Mouse (Mus musculus): ENCODE data around the gene Ost4. TPM values are rescaled to one million over a fixed set of nuclear protein-coding genes. Genes with fewer than 3 reads are reported as not detected.
A peak's percentile ranks its signal among the peaks of the same experiment; 100 is the strongest.

The Ost4 gene
- polyA plus RNA-seq, 2 experiments: 216 to 420 TPM

GRCm38 (mm10) chr5:30951706-30952105, 44.1 kb upstream of the Ost4 start:
- TF ChIP-seq EP300 (IDR thresholded peaks at IDR 0.05; ENCODE audit: low read depth) (no peak), CTCF (IDR thresholded peaks at IDR 0.05; ENCODE audit: low read depth) (no peak)
- 67% methylated on average over 6 of the region's 6 CpGs for WGBS (ENCODE audit: insufficient replicate concordance)
- Histone ChIP-seq H3K9me3 (ENCODE audit: control insufficient read depth, low read length) (no peaks in the 10 kb centered on the region), H3K36me3 (replicated peaks; ENCODE audit: control insufficient read depth, insufficient read depth, low read depth) (peaks cover 14% of the 10 kb centered on the region), H3K4me2 (ENCODE audit: low read depth) (no peak overlapping the region), H3K4me3 (ENCODE audit: insufficient read depth in 1 of 2, low read depth in 2 of 2, low read length in 2 of 2) (no peak overlapping the region), H3K4me1 (replicated peaks; ENCODE audit: control insufficient read depth in 2 of 2, insufficient read depth in 2 of 2, low read length in 1 of 2) (peaks cover 5 to 12% of the 10 kb centered on the region in 2 experiments), H3K27ac (no peak overlapping the region), H3K27me3 (ENCODE audit: control insufficient read depth, insufficient read depth, low read length) (no peaks in the 10 kb centered on the region), H3K9ac (replicated peaks) (no peak overlapping the region)
- DNase-seq (ENCODE audit: low read depth in 3 of 3, low spot score in 3 of 3): no peak
- ATAC-seq (ENCODE audit: insufficient read depth): no peak

- Histone ChIP-seq H3K4me1 (replicated peaks; ENCODE audit: control insufficient read depth in 2 of 2, insufficient read depth in 2 of 2, low read length in 1 of 2) (peaks cover 5 to 12% of the 10 kb centered on the region in 2 experiments), H3K36me3 (replicated peaks; ENCODE audit: control insufficient read depth, insufficient read depth, low read depth) (peaks cover 14% of the 10 kb centered on the region), H3K27me3 (ENCODE audit: control insufficient read depth, insufficient read depth, low read length) (no peaks in the 10 kb centered on the region), H3K9ac (replicated peaks) (no peak overlapping the region; the same call in 1 of the 2 replicates), H3K27ac (no peak overlapping the region), H3K4me2 (ENCODE audit: low read depth) (peak overlapping the region; percentile 94), H3K4me3 (ENCODE audit: insufficient read depth in 1 of 2, low read depth in 2 of 2, low read length in 2 of 2) (peak overlapping the region in 1 of 2 experiments; percentile 87; a peak in 2 of 4 replicates), H3K9me3 (ENCODE audit: control insufficient read depth, low read length) (no peaks in the 10 kb centered on the region)
- ATAC-seq (ENCODE audit: insufficient read depth) (no peak), DNase-seq (ENCODE audit: low read depth in 3 of 3, low spot score in 3 of 3) (no peak)
- no peak for TF ChIP-seq CTCF (IDR thresholded peaks at IDR 0.05; ENCODE audit: low read depth)
- TF ChIP-seq EP300 (IDR thresholded peaks at IDR 0.05; ENCODE audit: low read depth): no peak
- 86% methylated on average over 2 of the region's 2 CpGs for WGBS (ENCODE audit: insufficient replicate concordance)
These were observed 43.3 kb upstream of the Ost4 start for GRCm38 (mm10) chr5:30950922-30951321.

- no peak for DNase-seq (ENCODE audit: low read depth in 3 of 3, low spot score in 3 of 3)
- WGBS (ENCODE audit: insufficient replicate concordance): 61% methylated on average over 4 of the region's 4 CpGs
- TF ChIP-seq CTCF (IDR thresholded peaks at IDR 0.05; ENCODE audit: low read depth) (no peak), EP300 (IDR thresholded peaks at IDR 0.05; ENCODE audit: low read depth) (no peak)
- H3K4me1 ChIP-seq (replicated peaks; ENCODE audit: control insufficient read depth in 2 of 2, insufficient read depth in 2 of 2, low read length in 1 of 2): peaks cover 5 to 12% of the 10 kb centered on the region in 2 experiments
- H3K27me3 ChIP-seq (ENCODE audit: control insufficient read depth, insufficient read depth, low read length): no peaks in the 10 kb centered on the region
- no peak overlapping the region for H3K27ac ChIP-seq
- H3K4me3 ChIP-seq (ENCODE audit: insufficient read depth in 1 of 2, low read depth in 2 of 2, low read length in 2 of 2): peak overlapping the region; percentile 87 to 92
- peak; percentile 14; the same call in 1 of the 2 replicates for ATAC-seq (ENCODE audit: insufficient read depth)
- H3K9ac ChIP-seq (replicated peaks): peak overlapping the region; percentile 83
- H3K36me3 ChIP-seq (replicated peaks; ENCODE audit: control insufficient read depth, insufficient read depth, low read depth): peaks cover 12% of the 10 kb centered on the region
- peak overlapping the region; percentile 94 for H3K4me2 ChIP-seq (ENCODE audit: low read depth)
- H3K9me3 ChIP-seq (ENCODE audit: control insufficient read depth, low read length): no peaks in the 10 kb centered on the region
These were observed 42.9 kb upstream of the Ost4 start for GRCm38 (mm10) chr5:30950451-30950850.

- TF ChIP-seq CTCF (IDR thresholded peaks at IDR 0.05; ENCODE audit: low read depth) (peak; percentile 46), EP300 (IDR thresholded peaks at IDR 0.05; ENCODE audit: low read depth) (no peak)
- under 1% methylated on average over 31 of the region's 31 CpGs for WGBS (ENCODE audit: insufficient replicate concordance)
- Histone ChIP-seq H3K27me3 (ENCODE audit: control insufficient read depth, insufficient read depth, low read length) (peaks cover 5% of the 10 kb centered on the region; the same call in 1 of the 2 replicates), H3K9me3 (ENCODE audit: control insufficient read depth, low read length) (no peaks in the 10 kb centered on the region), H3K36me3 (replicated peaks; ENCODE audit: control insufficient read depth, insufficient read depth, low read depth) (peaks cover 7% of the 10 kb centered on the region), H3K4me3 (ENCODE audit: insufficient read depth in 1 of 2, low read depth in 2 of 2, low read length in 2 of 2) (peak overlapping the region; percentile 87 to 92), H3K4me1 (replicated peaks; ENCODE audit: control insufficient read depth in 2 of 2, insufficient read depth in 2 of 2, low read length in 1 of 2) (peaks cover 5 to 12% of the 10 kb centered on the region in 2 experiments), H3K27ac (no peak overlapping the region), H3K9ac (replicated peaks) (peak overlapping the region; percentile 83), H3K4me2 (ENCODE audit: low read depth) (peak overlapping the region; percentile 94)
- ATAC-seq (ENCODE audit: insufficient read depth): peak; percentile 88
- DNase-seq (ENCODE audit: low read depth in 3 of 3, low spot score in 3 of 3): peak; percentile 74 to 76 (median 75)
These were observed 42.2 kb upstream of the Ost4 start for GRCm38 (mm10) chr5:30949654-30950326.

- 56% methylated on average over 5 of the region's 5 CpGs for WGBS (ENCODE audit: insufficient replicate concordance)
- no peak for ATAC-seq (ENCODE audit: insufficient read depth)
- H3K27me3 ChIP-seq (ENCODE audit: control insufficient read depth, insufficient read depth, low read length): peaks cover 5% of the 10 kb centered on the region; the same call in 1 of the 2 replicates
- no peak overlapping the region for H3K27ac ChIP-seq
- H3K4me3 ChIP-seq (ENCODE audit: insufficient read depth in 1 of 2, low read depth in 2 of 2, low read length in 2 of 2): no peak overlapping the region
- DNase-seq (ENCODE audit: low read depth in 3 of 3, low spot score in 3 of 3): no peak
- no peak overlapping the region for H3K9ac ChIP-seq (replicated peaks)
- no peaks in the 10 kb centered on the region; the same call in 1 of the 2 replicates for H3K36me3 ChIP-seq (replicated peaks; ENCODE audit: control insufficient read depth, insufficient read depth, low read depth)
- no peak for TF ChIP-seq EP300 (IDR thresholded peaks at IDR 0.05; ENCODE audit: low read depth)
- no peak for TF ChIP-seq CTCF (IDR thresholded peaks at IDR 0.05; ENCODE audit: low read depth)
- H3K4me1 ChIP-seq (replicated peaks; ENCODE audit: control insufficient read depth in 2 of 2, insufficient read depth in 2 of 2, low read length in 1 of 2): peaks cover 5 to 12% of the 10 kb centered on the region in 2 experiments
- no peaks in the 10 kb centered on the region for H3K9me3 ChIP-seq (ENCODE audit: control insufficient read depth, low read length)
- H3K4me2 ChIP-seq (ENCODE audit: low read depth): no peak overlapping the region
These were observed 41.0 kb upstream of the Ost4 start for GRCm38 (mm10) chr5:30948620-30949019.
